Mouse (Mus musculus): ENCODE data around the gene Sorcs3.

DNA sequence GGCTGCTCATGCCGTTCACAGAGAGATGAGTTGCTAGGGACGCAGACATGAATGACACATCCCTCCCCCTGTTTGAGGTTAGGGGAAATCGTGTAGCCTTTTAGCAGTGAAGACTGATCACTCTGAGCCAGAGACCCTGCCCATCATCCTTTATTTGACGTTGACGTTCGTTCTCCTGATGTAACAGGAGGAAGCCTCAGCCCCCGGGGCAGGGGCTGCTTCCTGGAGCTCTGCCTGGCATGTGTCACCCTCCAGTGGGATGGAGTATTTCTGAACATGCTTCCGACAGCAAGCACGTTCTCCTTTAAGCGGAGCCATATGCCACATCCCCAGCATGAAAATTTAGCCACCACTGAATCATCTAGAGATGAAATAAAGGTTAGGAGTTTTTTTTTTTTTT is 162.2 kb downstream of the Sorcs3 start:
- no peak for TF ChIP-seq GATA1 (IDR thresholded peaks at IDR 0.05; ENCODE audit: borderline replicate concordance, low read length)
- TF ChIP-seq FLI1 (IDR thresholded peaks at IDR 0.05; ENCODE audit: low read length), result no peak
